Mouse (Mus musculus): ENCODE measurements around the gene Usf2. TPM values are rescaled to one million over a fixed set of nuclear protein-coding genes. Genes with fewer than 3 reads are reported as not detected.

Gene Usf2
- polyA plus RNA-seq, 2 experiments from 2014 or later: 11.9 to 14.2 TPM

DNA sequence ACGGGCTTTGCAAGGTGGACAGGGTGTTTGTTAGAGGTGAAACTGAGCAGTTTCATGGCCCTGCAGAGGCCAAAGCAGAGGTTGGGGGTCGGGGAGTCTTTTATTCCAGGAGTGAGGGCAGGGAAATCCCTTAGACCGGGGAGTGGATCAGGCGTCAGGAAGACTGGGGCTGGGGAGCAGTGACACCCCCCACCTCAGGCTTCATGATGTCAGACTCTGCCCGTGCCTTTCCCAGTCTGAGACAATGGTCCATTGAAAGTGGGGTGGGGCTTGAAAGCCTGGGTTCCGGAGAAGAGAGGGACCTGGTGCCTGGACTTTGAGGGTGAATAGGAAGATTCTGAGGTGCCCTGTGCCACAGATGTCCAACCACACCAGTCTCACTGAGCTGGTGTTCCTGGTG, 39.9 kb downstream of the Usf2 start:
- ATAC-seq: no peak

DNA sequence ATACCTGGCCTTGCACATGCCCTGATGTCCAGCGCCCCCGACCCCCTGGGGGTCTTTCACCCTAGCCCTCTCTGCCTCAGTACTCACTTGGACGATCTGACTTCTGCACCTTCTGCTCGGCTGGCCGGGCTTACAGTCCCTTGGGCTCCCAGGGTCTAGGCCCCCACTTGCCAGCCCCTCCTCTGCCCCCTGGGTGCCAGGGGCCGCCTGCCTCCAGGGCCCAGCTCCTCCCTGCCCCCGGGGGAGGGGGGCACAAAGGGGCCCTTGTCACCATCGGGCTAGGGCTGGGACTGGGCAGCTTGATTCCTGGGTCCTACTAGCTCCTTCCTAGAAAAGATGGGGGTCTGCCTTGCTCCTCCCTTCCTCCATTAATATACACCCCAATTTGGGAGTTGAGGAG, 41.9 kb downstream of the Usf2 start, which contains the start of gene Mag:
Gene Mag (minus strand): TSS at position 142 of the 400 bp plus-strand sequence.
- ATAC-seq: no peak

DNA sequence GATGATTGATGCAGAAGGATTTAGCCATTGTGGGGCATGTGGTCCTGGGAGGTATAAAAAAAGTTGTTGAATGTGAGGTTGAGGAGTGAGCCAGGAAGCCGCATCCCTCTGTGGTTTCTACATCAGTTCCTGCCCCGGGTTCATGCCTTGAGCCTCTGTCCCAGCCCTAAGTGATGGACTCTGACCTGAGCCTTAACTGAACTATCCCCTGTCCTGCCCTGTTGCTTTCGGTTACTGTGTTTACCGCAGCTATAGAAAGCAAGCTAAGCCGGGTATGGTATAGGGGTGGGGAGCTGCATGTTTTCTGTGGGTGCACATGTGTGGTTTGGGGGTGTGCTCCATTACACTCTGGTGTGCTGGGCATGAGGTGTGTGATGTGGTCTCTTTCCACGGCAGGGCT, 46.8 kb downstream of the Usf2 start:
- ATAC-seq: no peak

DNA sequence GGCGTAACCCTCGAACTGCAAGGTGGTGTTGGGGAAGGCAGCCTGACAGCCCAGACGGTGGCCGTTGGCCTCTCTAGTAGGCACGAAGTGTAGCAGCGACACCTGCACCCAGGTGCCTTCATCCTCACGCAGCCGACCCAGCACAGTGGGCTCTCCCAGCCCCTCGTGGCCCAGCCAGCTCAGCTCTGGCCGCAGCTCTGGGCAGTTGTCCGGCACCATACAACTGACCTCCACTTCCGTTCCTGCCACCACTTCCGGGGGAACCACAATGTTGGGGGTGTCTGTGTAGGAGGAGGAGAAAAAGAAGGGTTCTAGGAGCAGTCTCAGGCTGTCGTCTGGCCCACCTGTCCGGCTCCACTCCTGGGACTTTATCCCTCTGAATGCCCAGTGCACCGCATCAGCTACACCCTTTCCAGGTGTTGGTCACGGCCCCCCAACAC, 47.6 kb downstream of the Usf2 start:
- ATAC-seq: no peak

DNA sequence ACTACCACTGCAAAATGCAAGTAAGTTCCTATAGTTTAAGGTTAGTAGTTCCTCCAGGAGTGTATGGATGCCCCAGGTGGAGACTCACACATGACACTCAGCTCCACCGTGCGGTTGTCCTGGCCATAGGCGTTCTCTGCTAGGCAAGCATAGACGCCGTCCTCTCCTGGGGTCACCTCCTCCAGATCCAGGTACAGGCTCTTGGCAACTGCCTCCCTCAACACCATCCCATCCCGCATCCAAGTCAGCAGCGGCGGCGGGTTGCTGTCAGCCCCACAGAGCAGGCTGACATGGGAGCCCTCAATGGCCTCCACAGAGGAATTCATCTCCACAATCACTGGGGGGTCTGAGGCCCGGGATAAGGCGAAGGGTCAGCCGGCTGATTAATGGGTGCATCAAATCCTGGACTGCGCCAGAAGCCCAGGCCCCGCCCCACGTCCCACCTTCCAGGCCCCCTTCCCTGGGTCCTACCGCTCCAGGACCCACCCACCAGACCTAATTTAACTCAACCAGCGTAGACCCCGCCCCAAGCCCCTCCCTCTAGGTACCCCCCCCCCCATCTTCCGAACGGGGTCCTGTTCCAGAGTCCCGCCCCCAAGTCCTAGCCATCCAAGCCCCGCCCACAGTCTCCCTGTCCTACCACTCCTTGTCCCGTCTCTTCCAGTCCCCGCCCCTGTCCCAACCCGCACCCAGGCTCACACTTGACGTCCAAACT, 48.2 kb downstream of the Usf2 start:
- ATAC-seq: no peak

DNA sequence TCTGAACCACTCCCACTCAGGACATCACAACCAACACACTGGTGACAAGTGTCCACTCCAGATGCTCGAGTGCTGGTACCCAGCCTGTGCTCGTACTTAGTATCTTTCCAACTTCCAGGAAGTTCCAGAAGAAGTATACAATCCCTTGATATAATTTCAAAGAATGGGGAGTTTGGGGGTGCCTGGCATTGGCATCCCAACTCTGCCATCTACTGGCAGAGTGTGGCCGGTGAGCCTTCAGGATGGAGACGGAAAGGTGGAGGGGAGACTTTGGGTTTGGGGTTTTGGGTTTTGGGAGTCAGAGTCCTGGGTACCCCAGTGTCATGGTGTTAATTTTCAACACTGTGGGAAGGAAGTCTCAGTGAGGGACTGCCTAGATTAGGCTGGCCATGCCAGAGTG, 52.6 kb downstream of the Usf2 start:
- ATAC-seq: no peak

Other genes with a start within 250 kb of the Usf2 start
- gene Atp4a, start 244.6 kb downstream of the Usf2 start, polyA plus RNA-seq (2017; shearing (Covaris generic)): not detected
- gene Tmem147, start 227.3 kb downstream of the Usf2 start, polyA plus RNA-seq (2017; shearing (Covaris generic)): 10 to 100 TPM; 46.6 to 48.1 TPM
- gene Gapdhs, start 213.1 kb downstream of the Usf2 start, polyA plus RNA-seq (2017; shearing (Covaris generic)): not detected
- gene Sbsn, start 205.3 kb downstream of the Usf2 start, polyA plus RNA-seq (2017; shearing (Covaris generic)): under 1 TPM in 1 of 2 experiments, not detected in 1; 0.69 TPM
- gene Dmkn, start 193.0 kb downstream of the Usf2 start, polyA plus RNA-seq (2017; shearing (Covaris generic)): under 1 TPM in 1 of 2 experiments, not detected in 1; 0.17 TPM
- gene Krtdap, start 168.9 kb downstream of the Usf2 start, polyA plus RNA-seq (2017; shearing (Covaris generic)): not detected
- under 1 TPM; 0.22 to 0.68 TPM for gene Ffar2, start 133.0 kb downstream of the Usf2 start, polyA plus RNA-seq (2017; shearing (Covaris generic))
- not detected for gene Ffar3, start 100.6 kb downstream of the Usf2 start, polyA plus RNA-seq (2017; shearing (Covaris generic))
- gene Ffar1, start 95.2 kb downstream of the Usf2 start, polyA plus RNA-seq (2017; shearing (Covaris generic)): under 1 TPM; 0.19 to 0.28 TPM
- gene Cd22, start 76.5 kb downstream of the Usf2 start, polyA plus RNA-seq (2017; shearing (Covaris generic)): 1 to 10 TPM; 4.5 to 9.3 TPM
- not detected for gene Mag, start 41.9 kb downstream of the Usf2 start, polyA plus RNA-seq (2017; shearing (Covaris generic))
- gene Hamp2, start 32.1 kb downstream of the Usf2 start, polyA plus RNA-seq (2017; shearing (Covaris generic)): not detected
- not detected for gene Hamp, start 12.8 kb downstream of the Usf2 start, polyA plus RNA-seq (2017; shearing (Covaris generic))
- 1 to 10 TPM; 1.6 to 2.6 TPM for gene Lsr, start 16.7 kb upstream of the Usf2 start, polyA plus RNA-seq (2017; shearing (Covaris generic))
- gene Fam187b, start 17.0 kb upstream of the Usf2 start, polyA plus RNA-seq (2017; shearing (Covaris generic)): under 1 TPM; 0.55 to 0.86 TPM
- 1,000 to 10,000 TPM; 2,132 to 2,220 TPM for gene Fxyd5, start 85.7 kb upstream of the Usf2 start, polyA plus RNA-seq (2017; shearing (Covaris generic))
- gene Fxyd7, start 94.7 kb upstream of the Usf2 start, polyA plus RNA-seq (2017; shearing (Covaris generic)): not detected
- not detected for gene Fxyd1, start 100.4 kb upstream of the Usf2 start, polyA plus RNA-seq (2017; shearing (Covaris generic))
- under 1 TPM in 1 of 2 experiments, not detected in 1; 0.19 TPM for gene Lgi4, start 102.5 kb upstream of the Usf2 start, polyA plus RNA-seq (2017; shearing (Covaris generic))
- not detected for gene Fxyd3, start 119.9 kb upstream of the Usf2 start, polyA plus RNA-seq (2017; shearing (Covaris generic))
- 1 to 10 TPM; 4.3 to 5.6 TPM for gene Hpn, start 158.5 kb upstream of the Usf2 start, polyA plus RNA-seq (2017; shearing (Covaris generic))
- not detected for gene Scn1b, start 170.2 kb upstream of the Usf2 start, polyA plus RNA-seq (2017; shearing (Covaris generic))
- gene Gramd1a, start 199.1 kb upstream of the Usf2 start, polyA plus RNA-seq (2017; shearing (Covaris generic)): 100 to 1,000 TPM in 1 of 2 experiments, 10 to 100 TPM in 1; 81.1 to 115 TPM

All from activated CD4-positive, CD25-positive, alpha-beta regulatory T cell, adult 4 months (primary cell).